In the genomic region with DNA sequence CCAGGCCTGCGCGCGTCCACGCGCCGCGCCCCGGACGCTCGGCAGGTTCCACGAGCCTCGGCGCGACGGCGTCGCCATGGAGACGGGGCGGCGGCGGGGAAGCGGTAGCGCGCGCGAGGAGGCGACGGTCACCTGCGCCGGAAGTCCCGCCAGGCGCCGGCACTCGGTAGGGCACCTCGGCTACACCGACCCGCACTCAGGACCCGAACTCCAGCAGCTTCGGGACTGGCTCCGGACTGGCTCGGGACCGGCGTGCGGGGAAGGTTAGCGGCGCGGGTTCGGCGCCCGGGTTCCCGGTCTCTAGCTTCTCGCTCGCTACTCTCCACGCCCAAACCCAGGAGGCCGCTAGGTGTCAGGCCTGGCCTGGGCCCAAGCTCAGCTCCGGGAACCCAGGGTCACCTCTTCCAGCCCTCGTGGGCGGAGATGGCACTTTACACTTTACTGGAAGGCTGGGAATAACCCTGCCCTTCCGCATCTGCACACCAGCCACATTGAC, we compare ENCODE assay signal across 8 mouse cellular contexts. TPM values are rescaled to one million over a fixed set of nuclear protein-coding genes. Genes with fewer than 3 reads are reported as not detected.
DNase-seq lines count a peak whose midpoint lies in the region; ATAC-seq and TF ChIP-seq lines count a peak whose summit lies in the region.
"Had no signal": no experiment of that assay in that cellular context is flagged by ENCODE, and none has a peak within 500 bp of the region (broad histone marks: within the 10 kb centered on the region; RNA-seq: fewer than 3 reads in every experiment).

No protein-coding gene starts in this region.

- peak overlapping the region; percentile 81 for H3K27ac ChIP-seq in embryonic facial prominence, embryonic 10.5 days (replicated peaks)
- no peak overlapping the region for H3K27ac ChIP-seq in limb, embryonic 14.5 days (replicated peaks; ENCODE audit: low read depth, low read length)
- peak overlapping the region; percentile 52; the same call in 1 of the 2 replicates for H3K27ac ChIP-seq in midbrain, embryonic 14.5 days (replicated peaks; ENCODE audit: low read depth, low read length)

- H3K4me2 ChIP-seq in limb, embryonic 14.5 days (replicated peaks; ENCODE audit: low read depth, low read length, severe bottlenecking) = peak overlapping the region; percentile 97
- H3K4me2 ChIP-seq in midbrain, embryonic 14.5 days (ENCODE audit: low read length) = peak overlapping the region; percentile 78

- peaks cover 74% of the 10 kb centered on the region for H3K27me3 ChIP-seq in embryonic facial prominence, embryonic 10.5 days (replicated peaks; ENCODE audit: low read depth, poor library complexity, severe bottlenecking)
- no peaks in the 10 kb centered on the region for H3K27me3 ChIP-seq in limb, embryonic 14.5 days (ENCODE audit: control insufficient read depth, insufficient read depth, low read length)
- H3K27me3 ChIP-seq in midbrain, embryonic 14.5 days (ENCODE audit: control insufficient read depth, insufficient read depth, low read length) = no peaks in the 10 kb centered on the region

- H3K36me3 ChIP-seq in embryonic facial prominence, embryonic 10.5 days (replicated peaks) = no peaks in the 10 kb centered on the region
- H3K36me3 ChIP-seq in limb, embryonic 14.5 days (ENCODE audit: control insufficient read depth, insufficient read depth, low read length) = no peaks in the 10 kb centered on the region
- no peaks in the 10 kb centered on the region for H3K36me3 ChIP-seq in midbrain, embryonic 14.5 days (ENCODE audit: control insufficient read depth, insufficient read depth, low read length)

- H3K9ac ChIP-seq in limb, embryonic 14.5 days (ENCODE audit: low read depth, low read length, severe bottlenecking) = peak overlapping the region; percentile 55
- peak overlapping the region; percentile 62 for H3K9ac ChIP-seq in midbrain, embryonic 14.5 days (replicated peaks; ENCODE audit: low read length)

- peaks cover 53% of the 10 kb centered on the region for H3K4me1 ChIP-seq in embryonic facial prominence, embryonic 10.5 days
- peaks cover 7% of the 10 kb centered on the region; the same call in 1 of the 2 replicates for H3K4me1 ChIP-seq in limb, embryonic 14.5 days (ENCODE audit: control insufficient read depth, insufficient read depth, low read length)
- peaks cover 3% of the 10 kb centered on the region; the same call in 1 of the 2 replicates for H3K4me1 ChIP-seq in midbrain, embryonic 14.5 days (ENCODE audit: control insufficient read depth, insufficient read depth, low read length)

- no peaks in the 10 kb centered on the region for H3K9me3 ChIP-seq in embryonic facial prominence, embryonic 10.5 days
- H3K9me3 ChIP-seq in limb, embryonic 14.5 days (ENCODE audit: control insufficient read depth, low read length) = no peaks in the 10 kb centered on the region
- H3K9me3 ChIP-seq in midbrain, embryonic 14.5 days (ENCODE audit: control insufficient read depth, low read length) = no peaks in the 10 kb centered on the region

- TF ChIP-seq POLR2A in limb, embryonic 14.5 days (IDR thresholded peaks at IDR 0.05; ENCODE audit: borderline replicate concordance, extremely low read depth, insufficient read depth, insufficient read length) = no peak

- WGBS in embryonic facial prominence, embryonic 10.5 days = under 1% methylated on average over 59 of the region's 59 CpGs
- WGBS in limb, embryonic 14.5 days = 1% methylated on average over 19 of the region's 59 CpGs
- WGBS in midbrain, embryonic 14.5 days = under 1% methylated on average over 58 of the region's 59 CpGs

- DNase-seq in adrenal gland, postnatal 14 days = peak; percentile 89
- peak; percentile 76 for DNase-seq in embryonic facial prominence, embryonic 10.5 days (ENCODE audit: low spot score)
- peak; percentile 85 for DNase-seq in heart, adult 8-10 months (ENCODE audit: low spot score)
- DNase-seq in kidney, adult 8-10 months = peak; percentile 75 to 85
- DNase-seq in limb, embryonic 14.5 days (ENCODE audit: low spot score) = peak; percentile 41
- peak; percentile 89 for DNase-seq in midbrain, embryonic 14.5 days
- peak; percentile 30 to 32 for DNase-seq in spleen, postnatal 36 days (ENCODE audit: low spot score in 2 of 2)

- H3K4me3 ChIP-seq in embryonic facial prominence, embryonic 10.5 days = peak overlapping the region; percentile 79
- H3K4me3 ChIP-seq in limb, embryonic 14.5 days (replicated peaks; ENCODE audit: low read length) = peak overlapping the region; percentile 60
- H3K4me3 ChIP-seq in midbrain, embryonic 14.5 days (replicated peaks; ENCODE audit: low read depth, low read length) = peak overlapping the region; percentile 67

- ATAC-seq in limb, embryonic 14.5 days (ENCODE audit: low FRiP score, low read depth) = peak; percentile 34
- peak; percentile 78 for ATAC-seq in midbrain, embryonic 14.5 days (ENCODE audit: low FRiP score, low TSS enrichment)

RNA-seq across cellular contexts. Expression of a gene that starts 9.0 kb away (rescaled TPM):
- total RNA-seq in adrenal gland, postnatal 14 days (2021) = 142 and 145 TPM in 2 replicates
- polyA plus RNA-seq in embryonic facial prominence, embryonic 10.5 days (2016; fragmentation: Nextera tagmentation; extraction: Ambion mirVana) = 13.2 and 14.0 TPM in 2 replicates
- 10 to 100 TPM in 1 of 4 experiments, 1 to 10 TPM in 3; 7.5 to 11.0 (median 8.7) TPM for total RNA-seq in heart, adult 8-10 months (2022)
- polyA plus RNA-seq in limb, embryonic 14.5 days (2012; rRNA removed) = 7.6 and 9.1 TPM in 2 replicates
- polyA plus RNA-seq in limb, embryonic 14.5 days (2014; fragmentation: Nextera tagmentation; extraction: Ambion mirVana) = 15.8 and 17.7 TPM in 2 replicates
- 45.7 and 52.9 TPM in 2 replicates for polyA plus RNA-seq in midbrain, embryonic 14.5 days (2014; fragmentation: Nextera tagmentation; extraction: Ambion mirVana)

RNA-seq across cellular contexts. Expression of a gene that starts 23.6 kb away (rescaled TPM):
- total RNA-seq in adrenal gland, postnatal 14 days (2021) = 12.4 and 19.5 TPM in 2 replicates
- 0.45 and 0.50 TPM in 2 replicates for polyA plus RNA-seq in embryonic facial prominence, embryonic 10.5 days (2016; fragmentation: Nextera tagmentation; extraction: Ambion mirVana)
- 10 to 100 TPM; 13.9 to 25.6 (median 19.4) TPM for total RNA-seq in heart, adult 8-10 months (2022)
- polyA plus RNA-seq in limb, embryonic 14.5 days (2012; rRNA removed) = 1.4 and 1.5 TPM in 2 replicates
- 1.1 and 1.2 TPM in 2 replicates for polyA plus RNA-seq in limb, embryonic 14.5 days (2014; fragmentation: Nextera tagmentation; extraction: Ambion mirVana)
- polyA plus RNA-seq in midbrain, embryonic 14.5 days (2014; fragmentation: Nextera tagmentation; extraction: Ambion mirVana) = 2.9 and 3.6 TPM in 2 replicates

RNA-seq across cellular contexts. Expression of a gene that starts 50.3 kb away (rescaled TPM):
- total RNA-seq in adrenal gland, postnatal 14 days (2021) = not detected in 2 replicates
- not detected in 2 replicates for polyA plus RNA-seq in embryonic facial prominence, embryonic 10.5 days (2016; fragmentation: Nextera tagmentation; extraction: Ambion mirVana)
- total RNA-seq in heart, adult 8-10 months (2022) = not detected
- polyA plus RNA-seq in limb, embryonic 14.5 days (2012; rRNA removed) = not detected in 2 replicates
- polyA plus RNA-seq in limb, embryonic 14.5 days (2014; fragmentation: Nextera tagmentation; extraction: Ambion mirVana) = not detected in 2 replicates
- polyA plus RNA-seq in midbrain, embryonic 14.5 days (2014; fragmentation: Nextera tagmentation; extraction: Ambion mirVana) = 0.09 TPM in 1 of 2 replicates, not detected in the other
- polyA plus RNA-seq: large intestine, adult 2 months had no signal

Comparison
In these comparisons a context has a peak if more than half of its experiments do, and no peak if none do; other contexts are left out.
1. DNase-seq: peak in every context shown above with its lines; median percentile 89 in adrenal gland, postnatal 14 days; 89 in midbrain, embryonic 14.5 days; 85 in heart, adult 8-10 months; 80 in kidney, adult 8-10 months; 76 in embryonic facial prominence, embryonic 10.5 days; 41 in limb, embryonic 14.5 days; 31 in spleen, postnatal 36 days.